Mouse (Mus musculus) liver, adult 2 months (tissue): ENCODE data around the gene Slc28a2. TPM values are rescaled to one million over a fixed set of nuclear protein-coding genes. Genes with fewer than 3 reads are reported as not detected.
"Not testable (repeated sequence)": the region's sequence is repeated elsewhere in the genome, so short reads cannot be mapped to it uniquely, and the experiment has no call there.

ENCODE experiments used
- DNase-seq: peaks from one replicate; pipeline ENCODE4 v3.0.0-alpha.2; 2011; ENCODE audit warnings: low read depth, low spot score; ENCODE audit errors: extremely low read depth
- H3K27ac ChIP-seq: fragments of 200-500 bp; replicated peaks from 2 replicates; pipeline ENCODE4 v1.5.1; 2012; ENCODE audit warnings: low read depth, mild to moderate bottlenecking, control low read depth, inconsistent platforms, low read length; ENCODE audit not compliant: insufficient read depth
- H3K27me3 ChIP-seq: fragments of 200-500 bp; 2 replicates; pipeline ENCODE4 v1.6.1; 2012; ENCODE audit warnings: mild to moderate bottlenecking, moderate library complexity, low read length, inconsistent platforms; ENCODE audit not compliant: control insufficient read depth, insufficient read depth
- H3K36me3 ChIP-seq: fragments of 200-500 bp; 2 replicates; pipeline ENCODE4 v1.6.1; 2012; ENCODE audit warnings: low read length, inconsistent platforms; ENCODE audit not compliant: control insufficient read depth, insufficient read depth
- H3K4me1 ChIP-seq: fragments of 200-500 bp; 2 replicates; pipeline ENCODE4 v1.6.1; 2011; ENCODE audit warnings: low read length; ENCODE audit not compliant: control insufficient read depth, insufficient read depth
- H3K4me3 ChIP-seq: fragments of 200-500 bp; 2 replicates; pipeline ENCODE4 v1.5.1; 2011; ENCODE audit warnings: low read depth, mild to moderate bottlenecking, control low read depth, low read length, moderate library complexity; ENCODE audit not compliant: insufficient read depth
- H3K79me2 ChIP-seq: fragments of 200-500 bp; 2 replicates; pipeline ENCODE4 v1.6.1; 2012; ENCODE audit warnings: inconsistent platforms, mild to moderate bottlenecking, low read length, moderate library complexity; ENCODE audit not compliant: control insufficient read depth, insufficient read depth
- H3K9ac ChIP-seq: fragments of 200-500 bp; 2 replicates; pipeline ENCODE4 v1.6.1; 2012; ENCODE audit warnings: low read depth, mild to moderate bottlenecking, control low read depth, inconsistent platforms, low read length
- CTCF ChIP-seq: fragments of 200-500 bp; IDR thresholded peaks from 2 replicates; pipeline ENCODE4 v1.5.1; 2011; ENCODE audit warnings: low read depth, low read length, control low read depth
- POLR2A ChIP-seq: fragments of 200-500 bp; IDR thresholded peaks from 2 replicates; pipeline ENCODE4 v1.6.1; 2011; ENCODE audit warnings: low read length, control low read depth; ENCODE audit not compliant: insufficient read depth; ENCODE audit errors: extremely low read depth
- WGBS: fragments of 180-500 bp; shearing (Covaris S2); methylation state at CpG from one replicate; pipeline ENCODE4 v1.1.7; 2018; 5-methylcytosine and 5-hydroxymethylcytosine counted together
- polyA plus RNA-seq: library from polyadenylated mRNA; depleted of rRNA; stranded (reverse); fragments of >200 nt; gene quantifications from 2 replicates; pipeline ENCODE4 v1.2.3, GENCODE M21; 2012
- total RNA-seq: library from RNA; depleted of rRNA; stranded (reverse); fragments of >200 nt; gene quantifications from 2 replicates; pipeline ENCODE4 v1.2.3, GENCODE M21; 2014

Gene Slc28a2
- total and polyA plus RNA-seq, 2 experiments, result 0.38 to 1.7 TPM

- Histone ChIP-seq H3K9ac (no peak overlapping the region), H3K4me3 (no peak overlapping the region), H3K36me3 (no peaks in the 10 kb centered on the region), H3K79me2 (no peaks in the 10 kb centered on the region), H3K4me1 (no peaks in the 10 kb centered on the region), H3K27me3 (no peaks in the 10 kb centered on the region), H3K27ac (no peak overlapping the region)
- DNase-seq, result no peak
- TF ChIP-seq POLR2A, result no peak
- no peak for TF ChIP-seq CTCF
- WGBS, result 71% methylated on average over 2 of the region's 2 CpGs
Observed at GRCm38 (mm10) chr2:122407607-122408006, 18.7 kb upstream of the Slc28a2 start.

DNA sequence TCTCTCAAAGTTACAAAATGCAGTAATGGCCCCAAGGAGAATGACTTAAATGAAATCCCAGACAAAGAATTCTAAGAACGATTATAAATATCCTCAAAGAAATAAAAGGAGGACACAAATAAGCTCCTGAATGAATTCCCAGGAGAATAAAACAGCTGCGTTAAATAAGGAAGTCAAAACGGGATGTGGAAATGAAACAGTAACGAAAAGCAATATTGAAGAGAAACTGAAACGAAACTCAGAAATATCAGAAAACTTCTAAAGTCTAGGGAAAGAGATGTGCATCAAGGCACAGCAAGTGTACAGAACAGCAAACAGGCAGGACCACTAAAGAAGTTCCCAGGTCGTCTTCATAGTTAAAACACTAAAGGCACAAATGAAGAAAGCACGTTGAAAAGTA lies 17.3 kb upstream of the Slc28a2 start:
- Histone ChIP-seq H3K36me3 (no peaks in the 10 kb centered on the region), H3K79me2 (no peaks in the 10 kb centered on the region), H3K9ac (no peak overlapping the region), H3K4me1 (no peaks in the 10 kb centered on the region), H3K27ac (no peak overlapping the region), H3K27me3 (no peaks in the 10 kb centered on the region), H3K4me3 (no peak overlapping the region)
- TF ChIP-seq CTCF, result no peak
- no peak for TF ChIP-seq POLR2A
- WGBS, result 64% methylated on average over 7 of the region's 7 CpGs
- DNase-seq, result peak; percentile 18

GRCm38 (mm10) chr2:122426645-122427044 lies 368 bp downstream of the Slc28a2 start:
- H3K27me3 ChIP-seq, H3K36me3 ChIP-seq, H3K79me2 ChIP-seq, H3K9ac ChIP-seq, DNase-seq, H3K4me1 ChIP-seq, H3K27ac ChIP-seq, H3K4me3 ChIP-seq: not testable (repeated sequence)
- 71% methylated on average over 2 of the region's 2 CpGs for WGBS

DNA sequence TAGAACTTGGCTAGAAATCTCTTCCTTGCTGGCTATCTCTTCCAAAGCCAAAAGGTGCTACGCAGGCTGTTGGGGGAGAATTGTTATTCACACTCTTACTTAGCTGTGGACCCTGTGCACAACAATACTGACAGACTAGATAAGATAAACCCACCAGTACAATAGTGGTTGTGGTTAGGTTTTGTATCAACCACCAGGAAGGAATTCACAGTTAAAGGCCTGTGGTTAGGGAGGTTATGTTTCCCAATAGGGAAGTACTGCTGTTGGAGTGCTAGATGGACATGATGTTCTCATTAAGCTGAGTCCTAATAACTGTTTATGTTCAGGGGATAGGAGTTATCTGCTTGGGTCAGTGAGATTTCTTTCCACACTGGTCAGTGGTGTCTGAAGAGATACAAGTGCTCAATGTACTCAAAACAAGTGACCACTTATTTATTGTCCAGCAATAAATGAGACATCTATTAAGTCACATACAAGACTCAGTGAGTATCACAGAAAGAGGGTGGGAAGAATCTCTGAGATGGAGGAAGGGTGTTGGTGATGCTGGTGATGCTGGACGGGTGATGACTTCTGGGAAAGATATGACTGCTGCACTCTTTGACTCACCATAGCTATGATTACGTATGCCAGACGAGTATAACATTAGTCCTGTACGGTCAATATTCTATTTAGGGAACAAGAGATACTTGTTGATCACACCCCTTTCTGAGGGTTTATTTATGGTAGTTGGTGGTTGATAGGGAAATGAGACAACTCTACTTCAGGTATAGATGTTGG lies 12.6 kb downstream of the Slc28a2 start:
- not testable (repeated sequence) for H3K27ac ChIP-seq, H3K79me2 ChIP-seq, DNase-seq, H3K27me3 ChIP-seq, H3K9ac ChIP-seq, H3K4me3 ChIP-seq, H3K4me1 ChIP-seq, H3K36me3 ChIP-seq
- 86% methylated on average over 5 of the region's 5 CpGs for WGBS

DNA sequence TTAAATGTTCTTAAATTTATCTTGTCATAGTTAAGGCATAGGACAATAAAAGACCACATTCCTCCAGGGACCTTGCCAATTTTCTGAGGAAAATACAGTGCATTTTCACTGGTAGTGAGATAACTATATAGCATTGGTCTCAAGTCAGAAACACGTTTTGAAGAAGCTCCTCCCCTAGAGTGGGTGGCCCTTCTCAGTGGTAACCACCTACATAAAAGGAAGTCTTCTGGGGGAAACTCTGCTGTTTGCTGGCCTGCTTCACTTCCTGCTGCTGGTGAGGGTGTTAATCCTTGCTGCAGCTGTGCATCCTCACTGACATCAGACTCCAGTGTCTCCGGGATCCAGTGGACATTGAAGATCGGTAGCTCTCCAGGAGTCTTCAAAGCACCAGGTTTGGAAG lies 14.2 kb downstream of the Slc28a2 start:
- H3K36me3 ChIP-seq, H3K27ac ChIP-seq, H3K4me1 ChIP-seq, H3K4me3 ChIP-seq, H3K79me2 ChIP-seq, H3K27me3 ChIP-seq, H3K9ac ChIP-seq, DNase-seq: not testable (repeated sequence)
- 19% methylated on average over 1 of the region's 3 CpGs for WGBS

DNA sequence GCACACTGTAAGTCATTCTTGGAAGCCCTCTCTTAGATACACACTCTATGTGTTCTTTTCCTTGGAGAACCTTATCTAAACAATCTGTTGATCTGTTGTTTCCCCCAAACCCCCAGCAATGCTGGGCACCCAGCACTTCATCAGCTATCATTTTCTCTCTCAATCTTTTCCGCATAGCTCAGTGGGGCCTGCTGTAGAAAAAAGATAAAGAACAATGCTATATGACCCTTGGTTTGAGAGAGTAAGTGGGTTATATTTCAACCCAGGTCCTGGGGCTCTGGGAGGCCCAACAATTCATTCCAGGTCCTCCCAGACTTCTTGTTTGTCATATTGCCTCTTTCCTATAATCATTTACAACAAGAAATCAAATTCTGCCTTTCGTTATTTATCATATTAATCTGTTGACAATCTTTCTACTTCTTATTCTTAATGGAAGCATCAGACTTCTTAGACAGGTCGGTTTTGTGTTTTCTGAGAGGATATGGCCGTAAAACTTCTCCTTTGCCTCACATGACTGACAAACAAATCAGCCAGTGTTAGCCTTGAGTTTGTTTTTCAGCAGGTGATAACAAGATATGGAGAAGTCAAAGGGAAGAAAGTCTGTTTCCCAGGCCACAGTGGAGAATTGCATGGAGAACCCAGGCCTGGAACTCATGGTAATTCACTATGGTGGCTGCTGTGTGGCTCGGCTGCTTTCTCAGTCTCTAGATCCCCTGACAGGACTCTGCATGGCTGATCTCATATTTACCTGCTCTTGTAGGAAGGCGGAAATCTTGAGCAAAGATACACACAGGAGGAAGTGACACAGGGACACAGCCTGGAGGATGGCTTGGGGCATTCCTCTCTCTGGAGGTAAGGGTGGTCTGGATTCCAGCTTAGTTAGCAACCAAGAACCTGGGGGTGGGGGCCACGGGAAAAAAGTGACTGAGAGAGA lies 15.0 kb downstream of the Slc28a2 start:
- no peak overlapping the region for H3K4me3 ChIP-seq
- TF ChIP-seq POLR2A (no peak), CTCF (no peak)
- H3K9ac ChIP-seq, result no peak overlapping the region
- H3K36me3 ChIP-seq, result no peaks in the 10 kb centered on the region
- H3K27ac ChIP-seq, result no peak overlapping the region
- DNase-seq, result no peak
- WGBS, result 67% methylated on average over 7 of the region's 7 CpGs
- no peaks in the 10 kb centered on the region for H3K27me3 ChIP-seq
- no peaks in the 10 kb centered on the region for H3K79me2 ChIP-seq
- no peaks in the 10 kb centered on the region for H3K4me1 ChIP-seq
